In the genomic region with DNA sequence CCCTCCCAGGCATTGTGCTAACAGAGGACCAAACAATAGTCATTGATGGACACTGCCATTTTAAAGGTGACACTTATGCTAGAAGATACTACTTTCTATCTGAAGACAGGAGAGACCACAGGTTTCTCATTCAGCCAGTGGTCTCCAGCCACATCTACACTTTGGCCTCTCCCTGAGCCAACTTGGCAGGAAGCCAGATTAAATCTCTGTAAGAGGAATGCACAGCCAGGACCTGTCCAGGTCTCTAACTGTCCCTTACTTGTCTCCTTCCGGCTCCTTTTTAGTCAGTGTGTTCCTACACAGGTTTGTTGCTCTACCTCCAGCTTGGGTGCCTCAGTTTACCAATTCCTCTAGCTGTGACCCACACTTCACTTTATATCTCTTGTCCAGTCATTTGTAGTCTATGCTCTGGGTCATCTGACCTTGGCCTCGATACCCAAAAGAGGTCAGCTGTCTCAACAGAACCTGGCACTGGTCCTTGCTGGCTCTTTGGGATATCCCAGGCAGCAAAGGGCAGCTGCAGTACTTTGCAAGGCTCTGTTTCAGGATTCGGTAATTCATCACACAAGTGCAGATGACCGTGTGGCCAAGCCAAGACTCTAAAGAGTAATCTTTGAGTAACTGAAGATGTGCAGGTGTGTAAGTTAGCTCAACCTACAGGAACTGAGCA, we compare ENCODE assay signal across 22 mouse cellular contexts.
A peak's percentile ranks its signal among the peaks of the same experiment; 100 is the strongest.
DNase-seq lines count a peak whose midpoint lies in the region; ATAC-seq and TF ChIP-seq lines count a peak whose summit lies in the region.
"Had no signal": no experiment of that assay in that cellular context is flagged by ENCODE, and none has a peak within 500 bp of the region (broad histone marks: within the 10 kb centered on the region; RNA-seq: fewer than 3 reads in every experiment).

No protein-coding gene starts in this region.

- H3K4me3 ChIP-seq in kidney, embryonic 15.5 days (replicated peaks) = no peak overlapping the region
- H3K4me3 ChIP-seq in liver, adult 2 months (ENCODE audit: insufficient read depth, low read depth, low read length) = no peak overlapping the region
- H3K4me3 ChIP-seq in liver, embryonic 12.5 days = no peak overlapping the region
- H3K4me3 ChIP-seq in midbrain, embryonic 11.5 days (ENCODE audit: low read depth, low read length) = no peak overlapping the region
- H3K4me3 ChIP-seq: embryonic facial prominence, embryonic 13.5 days; forebrain, embryonic 12.5 days; heart, adult 2 months; heart, embryonic 12.5 days; hindbrain, embryonic 10.5 days had no signal

- H3K9ac ChIP-seq in kidney, embryonic 15.5 days = no peak overlapping the region
- no peak overlapping the region for H3K9ac ChIP-seq in liver, adult 2 months (ENCODE audit: low read depth, low read length)
- H3K9ac ChIP-seq in liver, embryonic 12.5 days = no peak overlapping the region
- H3K9ac ChIP-seq in midbrain, embryonic 11.5 days (ENCODE audit: low read length) = no peak overlapping the region
- H3K9ac ChIP-seq: embryonic facial prominence, embryonic 13.5 days; forebrain, embryonic 12.5 days; heart, embryonic 12.5 days; hindbrain, embryonic 14.5 days had no signal

- no peak for ATAC-seq in kidney, embryonic 15.5 days (replicated peaks; ENCODE audit: low FRiP score)
- no peak for ATAC-seq in liver, embryonic 12.5 days
- ATAC-seq in midbrain, embryonic 11.5 days (ENCODE audit: low FRiP score) = no peak
- ATAC-seq: activated CD4-positive, CD25-positive, alpha-beta regulatory T cell, adult 4 months; forebrain, embryonic 16.5 days; Patski had no signal

- DNase-seq in adrenal gland, adult 8-10 months = peak; percentile 42
- DNase-seq in adrenal gland, postnatal 4 days (ENCODE audit: low spot score in 2 of 2) = no peak
- DNase-seq in kidney, postnatal 14 days = peak; percentile 39
- peak; percentile 30 for DNase-seq in liver, adult 2 months (ENCODE audit: extremely low read depth, low read depth, low spot score)
- peak; percentile 45 for DNase-seq in adrenal gland, postnatal 14 days
- DNase-seq in midbrain, embryonic 11.5 days (ENCODE audit: low spot score, missing footprints) = no peak
- DNase-seq: cerebellum, adult 18-20 months; cerebellum, adult 9-11 months; cerebellum, postnatal 36 days; gastrocnemius, postnatal 10 days; heart, adult 2 months had no signal

- no peak overlapping the region for H3K27ac ChIP-seq in kidney, embryonic 15.5 days
- H3K27ac ChIP-seq in liver, adult 2 months (replicated peaks; ENCODE audit: insufficient read depth, low read depth, low read length) = no peak overlapping the region
- no peak overlapping the region for H3K27ac ChIP-seq in liver, embryonic 12.5 days
- no peak overlapping the region for H3K27ac ChIP-seq in midbrain, embryonic 11.5 days (ENCODE audit: low read depth, low read length)
- H3K27ac ChIP-seq: embryonic facial prominence, embryonic 13.5 days; forebrain, embryonic 12.5 days; heart, adult 2 months; hindbrain, embryonic 10.5 days; hindbrain, embryonic 14.5 days had no signal

- H3K27me3 ChIP-seq in kidney, embryonic 15.5 days = no peaks in the 10 kb centered on the region
- H3K27me3 ChIP-seq in liver, adult 2 months (ENCODE audit: control insufficient read depth, insufficient read depth, low read length) = no peaks in the 10 kb centered on the region
- no peaks in the 10 kb centered on the region for H3K27me3 ChIP-seq in liver, embryonic 12.5 days (replicated peaks)
- no peaks in the 10 kb centered on the region for H3K27me3 ChIP-seq in midbrain, embryonic 11.5 days (ENCODE audit: control insufficient read depth, insufficient read depth, low read length)
- H3K27me3 ChIP-seq: CH12.LX; embryonic facial prominence, embryonic 13.5 days; forebrain, embryonic 12.5 days; heart, embryonic 12.5 days; Patski had no signal

- TF ChIP-seq POLR2A in liver, adult 2 months (IDR thresholded peaks at IDR 0.05; ENCODE audit: extremely low read depth, insufficient read depth, low read length) = no peak

- no peak overlapping the region for H3K4me2 ChIP-seq in kidney, embryonic 15.5 days
- H3K4me2 ChIP-seq in liver, embryonic 12.5 days = no peak overlapping the region
- H3K4me2 ChIP-seq in midbrain, embryonic 11.5 days = no peak overlapping the region
- H3K4me2 ChIP-seq: embryonic facial prominence, embryonic 13.5 days; forebrain, embryonic 12.5 days; heart, embryonic 12.5 days; hindbrain, embryonic 14.5 days had no signal

- H3K9me3 ChIP-seq in kidney, embryonic 15.5 days (replicated peaks) = no peaks in the 10 kb centered on the region
- no peaks in the 10 kb centered on the region for H3K9me3 ChIP-seq in liver, embryonic 12.5 days (replicated peaks)
- H3K9me3 ChIP-seq in midbrain, embryonic 11.5 days (ENCODE audit: control insufficient read depth, low read length) = no peaks in the 10 kb centered on the region
- H3K9me3 ChIP-seq: embryonic facial prominence, embryonic 13.5 days; forebrain, embryonic 12.5 days; heart, embryonic 12.5 days; hindbrain, embryonic 10.5 days had no signal

- no peaks in the 10 kb centered on the region for H3K79me2 ChIP-seq in liver, adult 2 months (ENCODE audit: control insufficient read depth, insufficient read depth, low read length)

- 84% methylated on average over 4 of the region's 4 CpGs for WGBS in kidney, embryonic 15.5 days
- WGBS in liver, adult 2 months = 61% methylated on average over 4 of the region's 4 CpGs
- 72% methylated on average over 4 of the region's 4 CpGs for WGBS in liver, embryonic 12.5 days (ENCODE audit: insufficient replicate concordance)
- WGBS in midbrain, embryonic 11.5 days = 89% methylated on average over 4 of the region's 4 CpGs

- no peaks in the 10 kb centered on the region for H3K36me3 ChIP-seq in kidney, embryonic 15.5 days
- H3K36me3 ChIP-seq in liver, adult 2 months (ENCODE audit: control insufficient read depth, insufficient read depth, low read length) = no peaks in the 10 kb centered on the region
- no peaks in the 10 kb centered on the region for H3K36me3 ChIP-seq in liver, embryonic 12.5 days
- no peaks in the 10 kb centered on the region for H3K36me3 ChIP-seq in midbrain, embryonic 11.5 days (ENCODE audit: control insufficient read depth, insufficient read depth, low read length)
- H3K36me3 ChIP-seq: embryonic facial prominence, embryonic 13.5 days; forebrain, embryonic 12.5 days; heart, embryonic 12.5 days; hindbrain, embryonic 10.5 days had no signal

- no peak for TF ChIP-seq CTCF in liver, adult 2 months (IDR thresholded peaks at IDR 0.05; ENCODE audit: low read depth, low read length)

- H3K4me1 ChIP-seq in kidney, embryonic 15.5 days = 0 out of 2 replicates have a peak, but pooled peaks cover 3% of the 10 kb centered on the region
- no peaks in the 10 kb centered on the region for H3K4me1 ChIP-seq in liver, adult 2 months (ENCODE audit: control insufficient read depth, insufficient read depth, low read length)
- no peaks in the 10 kb centered on the region for H3K4me1 ChIP-seq in liver, embryonic 12.5 days
- H3K4me1 ChIP-seq in midbrain, embryonic 11.5 days (ENCODE audit: control insufficient read depth, insufficient read depth, low read length) = no peaks in the 10 kb centered on the region
- H3K4me1 ChIP-seq: forebrain, embryonic 12.5 days had no signal

Comparison
In these comparisons a context has a peak if more than half of its experiments do, and no peak if none do; other contexts are left out.
1. DNase-seq: peak in adrenal gland, adult 8-10 months (single experiment), kidney, postnatal 14 days (single experiment), liver, adult 2 months (single experiment) and adrenal gland, postnatal 14 days (single experiment); none in adrenal gland, postnatal 4 days (0 of 2) and midbrain, embryonic 11.5 days (single experiment).